Mouse (Mus musculus) embryonic facial prominence, embryonic 15.5 days (tissue): ENCODE results near the gene Col4a4. TPM values are rescaled to one million over a fixed set of nuclear protein-coding genes. Genes with fewer than 3 reads are reported as not detected.

ENCODE experiments used
- ATAC-seq: fragments of 200-750 bp; cut with Nextera tagmentation; 2 replicates; pipeline ENCODE4 v1.8.0; 2017; ENCODE audit warnings: low read depth, moderate TSS enrichment; ENCODE audit not compliant: insufficient number of reproducible peaks, low FRiP score, low TSS enrichment
- H3K27ac ChIP-seq: fragments of 300-500 bp; sonication (generic); replicated peaks from 2 replicates; pipeline ENCODE4 v1.5.1; 2015; ENCODE audit warnings: mild to moderate bottlenecking, inconsistent platforms
- H3K27me3 ChIP-seq: fragments of 300-500 bp; sonication (generic); 2 replicates; pipeline ENCODE4 v1.6.1; 2015; ENCODE audit warnings: inconsistent platforms
- H3K36me3 ChIP-seq: fragments of 300-500 bp; sonication (generic); 2 replicates; pipeline ENCODE4 v1.6.1; 2015; ENCODE audit warnings: mild to moderate bottlenecking, inconsistent platforms
- H3K4me1 ChIP-seq: fragments of 300-500 bp; sonication (generic); 2 replicates; pipeline ENCODE4 v1.6.1; 2015; ENCODE audit warnings: inconsistent platforms
- H3K4me2 ChIP-seq: fragments of 300-500 bp; sonication (generic); replicated peaks from 2 replicates; pipeline ENCODE4 v1.6.1; 2015; ENCODE audit warnings: mild to moderate bottlenecking, inconsistent platforms
- H3K4me3 ChIP-seq: fragments of 300-500 bp; sonication (generic); replicated peaks from 2 replicates; pipeline ENCODE4 v1.5.1; 2015; ENCODE audit warnings: mild to moderate bottlenecking, inconsistent platforms
- H3K9ac ChIP-seq: fragments of 300-500 bp; sonication (generic); 2 replicates; pipeline ENCODE4 v1.6.1; 2015; ENCODE audit warnings: inconsistent platforms
- H3K9me3 ChIP-seq: fragments of 300-500 bp; sonication (generic); replicated peaks from 2 replicates; pipeline ENCODE4 v1.6.1; 2016; ENCODE audit warnings: inconsistent platforms
- WGBS: fragments of 180-500 bp; shearing (Covaris S2); methylation state at CpG from one replicate; pipeline ENCODE4 v1.1.7; 2015; 5-methylcytosine and 5-hydroxymethylcytosine counted together
- polyA plus RNA-seq: library from polyadenylated mRNA; unstranded; fragments of >200 nt; fragmentation: Nextera tagmentation; extraction: Ambion mirVana; gene quantifications from 2 replicates; pipeline ENCODE4 v1.2.1, GENCODE M21; 2015

Gene Col4a4
- polyA plus RNA-seq, 1 experiment from 2014 or later: 0.09 TPM

GRCm38 (mm10) chr1:82446049-82446448 is 140.6 kb downstream of the Col4a4 start:
- Histone ChIP-seq H3K4me1 (no peaks in the 10 kb centered on the region), H3K36me3 (no peaks in the 10 kb centered on the region), H3K27ac (no peak overlapping the region), H3K9me3 (no peaks in the 10 kb centered on the region), H3K27me3 (no peaks in the 10 kb centered on the region), H3K9ac (no peak overlapping the region), H3K4me2 (no peak overlapping the region), H3K4me3 (no peak overlapping the region)
- no peak for ATAC-seq
- WGBS: 91% methylated on average over 7 of the region's 7 CpGs

GRCm38 (mm10) chr1:82443517-82443916 is 143.1 kb downstream of the Col4a4 start:
- Histone ChIP-seq H3K9ac (no peak overlapping the region), H3K9me3 (no peaks in the 10 kb centered on the region), H3K27ac (no peak overlapping the region), H3K27me3 (no peaks in the 10 kb centered on the region), H3K4me1 (no peaks in the 10 kb centered on the region), H3K36me3 (no peaks in the 10 kb centered on the region), H3K4me2 (no peak overlapping the region), H3K4me3 (no peak overlapping the region)
- no peak for ATAC-seq
- 58% methylated on average over 4 of the region's 4 CpGs for WGBS

- H3K36me3 ChIP-seq: no peaks in the 10 kb centered on the region
- no peak overlapping the region for H3K9ac ChIP-seq
- WGBS: 48% methylated on average over 1 of the region's 1 CpGs
- H3K27me3 ChIP-seq: no peaks in the 10 kb centered on the region
- no peak overlapping the region for H3K4me3 ChIP-seq
- H3K4me1 ChIP-seq: no peaks in the 10 kb centered on the region
- ATAC-seq: no peak
- no peaks in the 10 kb centered on the region for H3K9me3 ChIP-seq
- H3K27ac ChIP-seq: no peak overlapping the region
- no peak overlapping the region for H3K4me2 ChIP-seq
Observed at GRCm38 (mm10) chr1:82440123-82440522, 146.5 kb downstream of the Col4a4 start.

GRCm38 (mm10) chr1:82437273-82437672 is 149.4 kb downstream of the Col4a4 start:
- WGBS: 79% methylated on average over 3 of the region's 3 CpGs
- no peak overlapping the region for H3K9ac ChIP-seq
- H3K4me2 ChIP-seq: no peak overlapping the region
- H3K36me3 ChIP-seq: no peaks in the 10 kb centered on the region
- no peak for ATAC-seq
- H3K27ac ChIP-seq: no peak overlapping the region
- no peaks in the 10 kb centered on the region for H3K9me3 ChIP-seq
- no peak overlapping the region for H3K4me3 ChIP-seq
- H3K27me3 ChIP-seq: no peaks in the 10 kb centered on the region
- H3K4me1 ChIP-seq: peaks cover 5% of the 10 kb centered on the region; the same call in 1 of the 2 replicates

GRCm38 (mm10) chr1:82433649-82434005 is 153.0 kb downstream of the Col4a4 start:
- Histone ChIP-seq H3K4me2 (no peak overlapping the region), H3K9ac (no peak overlapping the region), H3K36me3 (no peaks in the 10 kb centered on the region), H3K27ac (no peak overlapping the region), H3K4me1 (peaks cover 19% of the 10 kb centered on the region), H3K4me3 (no peak overlapping the region), H3K9me3 (no peaks in the 10 kb centered on the region), H3K27me3 (no peaks in the 10 kb centered on the region)
- ATAC-seq: no peak
- 85% methylated on average over 5 of the region's 5 CpGs for whole genome bisulfite sequencing

- Histone ChIP-seq H3K36me3 (no peaks in the 10 kb centered on the region), H3K27ac (no peak overlapping the region), H3K4me2 (no peak overlapping the region), H3K27me3 (no peaks in the 10 kb centered on the region), H3K9me3 (no peaks in the 10 kb centered on the region), H3K9ac (no peak overlapping the region), H3K4me1 (peaks cover 24% of the 10 kb centered on the region), H3K4me3 (no peak overlapping the region)
- 50% methylated on average over 15 of the region's 15 CpGs for WGBS
- no peak for ATAC-seq
Observed at GRCm38 (mm10) chr1:82432919-82433648, 153.6 kb downstream of the Col4a4 start.

- Histone ChIP-seq H3K9me3 (no peaks in the 10 kb centered on the region), H3K4me1 (peaks cover 24% of the 10 kb centered on the region), H3K27me3 (no peaks in the 10 kb centered on the region), H3K4me3 (no peak overlapping the region), H3K27ac (peak overlapping the region; percentile 70), H3K36me3 (no peaks in the 10 kb centered on the region), H3K9ac (no peak overlapping the region), H3K4me2 (no peak overlapping the region)
- peak; percentile 86 for ATAC-seq
- 14% methylated on average over 1 of the region's 1 CpGs for WGBS
Observed at GRCm38 (mm10) chr1:82429061-82429460, 157.6 kb downstream of the Col4a4 start.

GRCm38 (mm10) chr1:82427729-82428128 is 158.9 kb downstream of the Col4a4 start:
- Histone ChIP-seq H3K36me3 (no peaks in the 10 kb centered on the region), H3K4me1 (peaks cover 19% of the 10 kb centered on the region), H3K9me3 (no peaks in the 10 kb centered on the region), H3K4me2 (no peak overlapping the region), H3K27me3 (no peaks in the 10 kb centered on the region), H3K27ac (no peak overlapping the region), H3K9ac (no peak overlapping the region), H3K4me3 (no peak overlapping the region)
- no peak for ATAC-seq
- WGBS: 93% methylated on average over 5 of the region's 5 CpGs

- no peak overlapping the region for H3K9ac ChIP-seq
- H3K4me1 ChIP-seq: no peaks in the 10 kb centered on the region
- WGBS: 77% methylated on average over 4 of the region's 4 CpGs
- ATAC-seq: no peak
- no peaks in the 10 kb centered on the region for H3K36me3 ChIP-seq
- H3K27me3 ChIP-seq: no peaks in the 10 kb centered on the region
- H3K4me3 ChIP-seq: no peak overlapping the region
- H3K9me3 ChIP-seq: no peaks in the 10 kb centered on the region
- no peak overlapping the region for H3K27ac ChIP-seq
- H3K4me2 ChIP-seq: no peak overlapping the region
Observed at GRCm38 (mm10) chr1:82415641-82416040, 171.0 kb downstream of the Col4a4 start.

- no peak for ATAC-seq
- no peak overlapping the region for H3K4me2 ChIP-seq
- no peaks in the 10 kb centered on the region for H3K9me3 ChIP-seq
- H3K4me1 ChIP-seq: no peaks in the 10 kb centered on the region
- no peak overlapping the region for H3K27ac ChIP-seq
- no peaks in the 10 kb centered on the region for H3K27me3 ChIP-seq
- WGBS: 84% methylated on average over 3 of the region's 3 CpGs
- H3K36me3 ChIP-seq: no peaks in the 10 kb centered on the region
- H3K9ac ChIP-seq: no peak overlapping the region
- no peak overlapping the region for H3K4me3 ChIP-seq
Observed at GRCm38 (mm10) chr1:82414434-82415045, 172.1 kb downstream of the Col4a4 start.

- H3K9me3 ChIP-seq: no peaks in the 10 kb centered on the region
- H3K4me1 ChIP-seq: no peaks in the 10 kb centered on the region
- 55% methylated on average over 4 of the region's 4 CpGs for WGBS
- H3K9ac ChIP-seq: no peak overlapping the region
- no peak for ATAC-seq
- H3K27me3 ChIP-seq: no peaks in the 10 kb centered on the region
- no peak overlapping the region for H3K27ac ChIP-seq
- H3K36me3 ChIP-seq: no peaks in the 10 kb centered on the region
- no peak overlapping the region for H3K4me3 ChIP-seq
- no peak overlapping the region for H3K4me2 ChIP-seq
Observed at GRCm38 (mm10) chr1:82412085-82412484, 174.6 kb downstream of the Col4a4 start.

GRCm38 (mm10) chr1:82411521-82411920 is 175.1 kb downstream of the Col4a4 start:
- H3K9ac ChIP-seq: no peak overlapping the region
- H3K4me1 ChIP-seq: no peaks in the 10 kb centered on the region
- 72% methylated on average over 5 of the region's 5 CpGs for WGBS
- H3K9me3 ChIP-seq: no peaks in the 10 kb centered on the region
- no peak overlapping the region for H3K4me2 ChIP-seq
- ATAC-seq: no peak
- H3K27me3 ChIP-seq: no peaks in the 10 kb centered on the region
- H3K27ac ChIP-seq: no peak overlapping the region
- H3K4me3 ChIP-seq: no peak overlapping the region
- H3K36me3 ChIP-seq: no peaks in the 10 kb centered on the region
